Mouse (Mus musculus) induced T-regulatory cell, adult 2 months (primary cell): ENCODE measurements around the gene Csnk2b.

Source experiments
- DNase-seq: peaks from one replicate; pipeline ENCODE4 v3.0.0-alpha.2; 2012; ENCODE audit warnings: low read depth

Gene Csnk2b

GRCm38 (mm10) chr17:35121871-35122303, at the start of gene Csnk2b:
TSS of gene Csnk2b (minus strand) at chr17:35122053.
- DNase-seq = peak; percentile 83

- DNase-seq = peak; percentile 92
Observed at GRCm38 (mm10) chr17:35168541-35169207, 46.8 kb upstream of the Csnk2b start.

GRCm38 (mm10) chr17:35167794-35168193, 45.9 kb upstream of the Csnk2b start:
- no peak for DNase-seq

- DNase-seq = peak; percentile 96
Observed at GRCm38 (mm10) chr17:35166352-35167035, 44.6 kb upstream of the Csnk2b start.

- no peak for DNase-seq
Observed at GRCm38 (mm10) chr17:35165451-35166155, 43.8 kb upstream of the Csnk2b start.

GRCm38 (mm10) chr17:35164568-35165450, 43.0 kb upstream of the Csnk2b start, which contains the start of gene Prrc2a:
TSS of gene Prrc2a (minus strand) at chr17:35164897.
- peak; percentile 99 for DNase-seq

- DNase-seq = no peak
Observed at GRCm38 (mm10) chr17:35164218-35164567, 42.3 kb upstream of the Csnk2b start.

- peak; percentile 57 for DNase-seq
Observed at GRCm38 (mm10) chr17:35163326-35164081, 41.7 kb upstream of the Csnk2b start.

GRCm38 (mm10) chr17:35162730-35163129, 40.9 kb upstream of the Csnk2b start:
- DNase-seq = no peak

GRCm38 (mm10) chr17:35162121-35162520, 40.3 kb upstream of the Csnk2b start:
- DNase-seq = peak; percentile 42

GRCm38 (mm10) chr17:35161421-35161820, 39.6 kb upstream of the Csnk2b start:
- no peak for DNase-seq

- no peak for DNase-seq
Observed at GRCm38 (mm10) chr17:35159638-35160037, 37.8 kb upstream of the Csnk2b start.

- no peak for DNase-seq
Observed at GRCm38 (mm10) chr17:35158850-35159593, 37.2 kb upstream of the Csnk2b start.

- DNase-seq = no peak
Observed at GRCm38 (mm10) chr17:35157661-35158175, 35.9 kb upstream of the Csnk2b start.

- no peak for DNase-seq
Observed at GRCm38 (mm10) chr17:35157254-35157653, 35.4 kb upstream of the Csnk2b start.

- no peak for DNase-seq
Observed at GRCm38 (mm10) chr17:35156461-35157200, 34.8 kb upstream of the Csnk2b start.

- no peak for DNase-seq
Observed at GRCm38 (mm10) chr17:35155451-35155850, 33.6 kb upstream of the Csnk2b start.

- no peak for DNase-seq
Observed at GRCm38 (mm10) chr17:35154616-35155015, 32.8 kb upstream of the Csnk2b start.

GRCm38 (mm10) chr17:35153931-35154330, 32.1 kb upstream of the Csnk2b start:
- DNase-seq = no peak
